Mouse (Mus musculus) forebrain, postnatal 0 days (tissue): ENCODE data around the gene Nfic. TPM values are rescaled to one million over a fixed set of nuclear protein-coding genes. Genes with fewer than 3 reads are reported as not detected.

Experiments used
- ATAC-seq: fragments of 200-750 bp; cut with Nextera tagmentation; 2 replicates; pipeline ENCODE4 v1.8.0; 2017; ENCODE audit warnings: mild to moderate bottlenecking, moderate library complexity
- DNase-seq: peaks from one replicate; pipeline ENCODE4 v3.0.0-alpha.2; 2015
- H3K27ac ChIP-seq: fragments of 300-500 bp; sonication (generic); 2 replicates; pipeline ENCODE4 v1.5.1; 2014; ENCODE audit warnings: low read depth, mild to moderate bottlenecking, antibody characterized with exemption, low read length, moderate library complexity, mixed read lengths
- H3K27me3 ChIP-seq: fragments of 300-500 bp; sonication (generic); 2 replicates; pipeline ENCODE4 v1.6.1; 2014; ENCODE audit warnings: mild to moderate bottlenecking, low read length, mixed read lengths; ENCODE audit not compliant: insufficient read depth
- H3K36me3 ChIP-seq: fragments of 300-500 bp; sonication (generic); 2 replicates; pipeline ENCODE4 v1.6.1; 2014; ENCODE audit warnings: mild to moderate bottlenecking, moderate library complexity; ENCODE audit not compliant: insufficient read depth
- H3K4me1 ChIP-seq: fragments of 300-500 bp; sonication (generic); 2 replicates; pipeline ENCODE4 v1.6.1; 2014; ENCODE audit warnings: antibody characterized with exemption; ENCODE audit not compliant: insufficient read depth
- H3K4me2 ChIP-seq: fragments of 300-500 bp; sonication (generic); 2 replicates; pipeline ENCODE4 v1.6.1; 2014; ENCODE audit warnings: low read depth, mild to moderate bottlenecking, moderate library complexity
- H3K4me3 ChIP-seq: fragments of 300-500 bp; sonication (generic); 2 replicates; pipeline ENCODE4 v1.5.1; 2014; ENCODE audit warnings: low read depth, low read length, mixed read lengths
- H3K9ac ChIP-seq: fragments of 300-500 bp; sonication (generic); 2 replicates; pipeline ENCODE4 v1.6.1; 2014; ENCODE audit warnings: mild to moderate bottlenecking
- H3K9me3 ChIP-seq: fragments of 300-500 bp; sonication (generic); 2 replicates; pipeline ENCODE4 v1.6.1; 2016; ENCODE audit warnings: low read length
- CTCF ChIP-seq: sonication (generic); IDR thresholded peaks from 2 replicates; pipeline ENCODE4 v1.5.1; 2016; ENCODE audit warnings: antibody characterized with exemption, control low read depth, low read depth
- WGBS: fragments of 180-500 bp; shearing (Covaris S2); extraction: QIAGEN DNeasy Blood & Tissue Kit; methylation state at CpG from one replicate; pipeline ENCODE4 v1.1.7; 2014; 5-methylcytosine and 5-hydroxymethylcytosine counted together
- polyA plus RNA-seq: library from polyadenylated mRNA; unstranded; fragments of >200 nt; fragmentation: Nextera tagmentation; extraction: Ambion mirVana; gene quantifications from 2 replicates; pipeline ENCODE4 v1.2.1, GENCODE M21; 2015
- total RNA-seq: library from RNA; depleted of rRNA; stranded (reverse); fragments of >200 nt; gene quantifications from 2 replicates; pipeline ENCODE4 v1.2.3, GENCODE M21; 2014

Nfic gene
- total and polyA plus RNA-seq, 2 experiments from 2014 or later, result 14.5 to 23.1 TPM

DNA sequence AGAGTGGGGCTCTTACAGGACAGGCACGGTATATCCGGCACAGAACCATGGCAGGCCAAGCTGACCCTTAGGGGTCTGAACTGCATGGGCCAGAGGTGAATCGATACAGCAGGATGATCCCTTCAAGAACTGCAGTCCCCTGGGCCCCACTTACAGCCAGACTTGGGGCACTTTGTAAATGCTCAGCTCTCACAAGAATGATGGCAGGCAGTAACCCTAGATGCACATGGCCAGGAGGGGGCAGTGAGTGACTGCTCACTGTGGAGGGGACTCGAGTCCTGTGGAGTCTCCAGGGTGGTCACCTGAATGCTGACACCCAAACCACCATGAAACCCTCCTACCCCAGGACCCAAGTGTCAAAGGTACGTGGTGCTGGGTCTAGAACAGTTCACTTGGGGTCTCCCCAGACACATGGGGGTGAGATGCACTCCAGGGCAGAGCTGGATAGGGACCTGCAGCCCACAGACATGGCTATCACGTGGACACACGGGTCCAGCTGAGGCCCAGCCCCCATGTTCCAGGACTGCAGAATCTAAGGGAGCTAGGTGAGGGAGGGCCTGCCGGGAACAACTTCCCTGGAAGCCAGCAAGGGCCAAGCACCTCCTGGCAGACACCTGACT, 38.3 kb upstream of the Nfic start:
- peaks cover 44% of the 10 kb centered on the region for H3K36me3 ChIP-seq
- ATAC-seq (no peak), DNase-seq (no peak)
- H3K9me3 ChIP-seq, result no peaks in the 10 kb centered on the region
- H3K27me3 ChIP-seq, result no peaks in the 10 kb centered on the region
- TF ChIP-seq CTCF, result peak; percentile 43
- no peak overlapping the region for H3K9ac ChIP-seq
- no peak overlapping the region for H3K4me2 ChIP-seq
- H3K4me3 ChIP-seq, result no peak overlapping the region
- H3K4me1 ChIP-seq, result peaks cover 14% of the 10 kb centered on the region
- 83% methylated on average over 8 of the region's 8 CpGs for WGBS
- no peak overlapping the region for H3K27ac ChIP-seq

- peaks cover 14% of the 10 kb centered on the region for H3K4me1 ChIP-seq
- H3K27ac ChIP-seq, result no peak overlapping the region
- no peak overlapping the region for H3K4me2 ChIP-seq
- no peaks in the 10 kb centered on the region for H3K27me3 ChIP-seq
- no peak overlapping the region for H3K4me3 ChIP-seq
- no peak for TF ChIP-seq CTCF
- WGBS, result 92% methylated on average over 11 of the region's 11 CpGs
- H3K9me3 ChIP-seq, result no peaks in the 10 kb centered on the region
- no peak for ATAC-seq
- peaks cover 54% of the 10 kb centered on the region for H3K36me3 ChIP-seq
- no peak for DNase-seq
- no peak overlapping the region for H3K9ac ChIP-seq
These were observed 37.3 kb upstream of the Nfic start for GRCm38 (mm10) chr10:81492606-81493240.

- DNase-seq (no peak), ATAC-seq (no peak)
- no peak overlapping the region for H3K9ac ChIP-seq
- no peaks in the 10 kb centered on the region for H3K27me3 ChIP-seq
- H3K4me1 ChIP-seq, result peaks cover 12% of the 10 kb centered on the region
- no peak for TF ChIP-seq CTCF
- no peaks in the 10 kb centered on the region for H3K9me3 ChIP-seq
- H3K27ac ChIP-seq, result no peak overlapping the region
- no peak overlapping the region for H3K4me2 ChIP-seq
- H3K36me3 ChIP-seq, result peaks cover 71% of the 10 kb centered on the region
- no peak overlapping the region for H3K4me3 ChIP-seq
- WGBS, result 97% methylated on average over 9 of the region's 9 CpGs
These were observed 35.6 kb upstream of the Nfic start for GRCm38 (mm10) chr10:81491018-81491417.

DNA sequence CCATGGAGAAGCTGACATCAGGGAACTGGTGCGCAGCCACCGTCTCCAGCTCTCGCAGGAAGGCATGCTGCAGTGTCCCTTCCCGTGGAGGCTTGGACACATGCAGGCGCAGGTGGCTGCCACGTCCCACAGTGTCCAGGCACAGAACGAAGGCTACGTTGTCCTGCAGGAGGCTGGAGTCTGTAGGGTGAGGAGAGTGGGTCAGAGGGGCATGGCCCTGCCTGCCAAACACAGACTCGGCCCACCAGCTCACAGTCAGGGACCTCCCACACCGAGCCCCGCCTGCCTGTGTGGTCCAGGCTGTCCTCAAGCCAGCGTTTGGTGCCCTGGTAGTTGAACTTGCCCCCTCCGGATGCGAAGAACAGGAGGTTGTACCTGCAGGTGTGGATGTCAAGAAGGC, 34.5 kb upstream of the Nfic start:
- no peaks in the 10 kb centered on the region for H3K27me3 ChIP-seq
- ATAC-seq (no peak), DNase-seq (no peak)
- no peaks in the 10 kb centered on the region for H3K9me3 ChIP-seq
- H3K9ac ChIP-seq, result no peak overlapping the region
- peaks cover 5% of the 10 kb centered on the region; the same call in 1 of the 2 replicates for H3K4me1 ChIP-seq
- no peak overlapping the region for H3K4me2 ChIP-seq
- no peak overlapping the region for H3K4me3 ChIP-seq
- TF ChIP-seq CTCF, result no peak
- no peak overlapping the region for H3K27ac ChIP-seq
- H3K36me3 ChIP-seq, result peaks cover 71% of the 10 kb centered on the region
- WGBS, result 90% methylated on average over 14 of the region's 14 CpGs

DNA sequence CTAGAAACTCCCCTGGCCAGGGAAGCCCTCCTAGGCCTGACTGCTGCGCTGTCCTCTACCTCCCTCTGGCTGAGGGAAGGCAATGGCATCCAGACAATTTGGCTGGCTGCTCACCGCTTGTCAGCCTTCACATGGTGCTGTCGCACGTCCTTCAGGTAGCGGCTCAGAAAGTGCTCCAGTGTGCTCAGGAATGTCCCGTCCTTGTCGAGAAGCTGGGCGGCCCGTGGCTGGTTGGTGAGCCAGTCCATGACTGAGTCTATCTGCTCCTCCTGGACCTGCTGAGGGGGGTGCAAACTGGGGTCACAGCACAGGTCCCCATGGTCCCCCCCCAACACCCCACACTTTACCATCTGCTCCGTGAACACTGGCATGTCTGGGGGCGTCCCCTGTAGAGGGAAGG, 32.6 kb upstream of the Nfic start:
- Histone ChIP-seq H3K36me3 (peaks cover 70% of the 10 kb centered on the region), H3K4me1 (peaks cover 1% of the 10 kb centered on the region; the same call in 1 of the 2 replicates), H3K9ac (no peak overlapping the region), H3K4me2 (no peak overlapping the region), H3K9me3 (no peaks in the 10 kb centered on the region), H3K27ac (no peak overlapping the region), H3K4me3 (no peak overlapping the region), H3K27me3 (no peaks in the 10 kb centered on the region)
- ATAC-seq (no peak), DNase-seq (no peak)
- 84% methylated on average over 11 of the region's 11 CpGs for WGBS
- no peak for TF ChIP-seq CTCF

DNA sequence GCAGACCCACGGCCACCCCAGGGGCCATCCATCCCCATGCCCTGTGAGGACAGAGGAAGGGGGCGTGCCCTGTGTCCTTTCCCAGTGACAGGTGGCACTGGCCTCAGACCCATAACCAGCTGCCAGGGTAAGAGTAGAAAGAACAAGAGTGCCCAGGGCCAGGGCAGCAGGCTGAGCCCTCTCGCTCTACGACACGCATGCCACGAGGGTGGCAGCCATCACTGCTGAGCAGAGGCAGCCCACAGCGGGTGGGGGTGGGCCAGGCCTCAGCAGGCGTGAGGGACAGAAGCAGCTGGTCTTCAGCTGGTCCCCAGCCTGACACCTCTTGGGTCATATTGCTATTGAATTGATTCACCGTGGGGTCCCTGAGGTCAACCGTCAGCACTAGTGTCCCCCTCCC, 31.1 kb upstream of the Nfic start:
- DNase-seq (no peak), ATAC-seq (no peak)
- no peaks in the 10 kb centered on the region for H3K9me3 ChIP-seq
- H3K27me3 ChIP-seq, result no peaks in the 10 kb centered on the region
- H3K4me2 ChIP-seq, result no peak overlapping the region
- no peak overlapping the region for H3K4me3 ChIP-seq
- WGBS, result 90% methylated on average over 10 of the region's 10 CpGs
- TF ChIP-seq CTCF, result no peak
- no peak overlapping the region for H3K27ac ChIP-seq
- H3K4me1 ChIP-seq, result peaks cover 6% of the 10 kb centered on the region; the same call in 1 of the 2 replicates
- H3K36me3 ChIP-seq, result peaks cover 55% of the 10 kb centered on the region
- H3K9ac ChIP-seq, result no peak overlapping the region

DNA sequence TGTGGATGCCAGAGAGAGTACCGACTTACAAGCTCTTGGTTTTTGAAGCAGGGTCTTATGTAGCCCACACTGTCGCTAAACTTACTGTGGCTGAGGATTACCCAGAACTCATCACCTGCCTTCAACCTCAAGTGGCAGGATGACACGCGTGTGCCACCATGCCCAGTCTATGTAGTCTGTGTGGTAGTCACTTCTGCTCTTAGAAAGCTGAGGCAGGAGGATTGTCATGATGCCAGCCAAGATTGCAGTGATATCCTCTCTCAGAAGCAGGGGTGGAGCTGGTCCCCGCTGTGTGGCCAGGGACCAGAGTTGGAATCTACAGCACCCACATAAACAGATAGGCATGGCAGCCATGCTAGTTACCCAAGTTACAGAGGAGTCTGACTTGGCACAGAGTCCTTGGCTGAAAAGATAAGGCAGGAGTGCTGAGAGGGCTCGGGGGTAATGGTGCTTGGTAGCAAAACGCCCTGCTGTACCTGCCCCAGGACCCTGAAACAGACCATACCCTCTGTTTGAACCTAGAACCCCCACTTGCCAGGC, 30.1 kb upstream of the Nfic start:
- DNase-seq (no peak), ATAC-seq (no peak)
- Histone ChIP-seq H3K4me3 (no peak overlapping the region), H3K4me2 (no peak overlapping the region), H3K9ac (no peak overlapping the region), H3K4me1 (peaks cover 10% of the 10 kb centered on the region), H3K36me3 (peaks cover 46% of the 10 kb centered on the region), H3K27me3 (no peaks in the 10 kb centered on the region), H3K9me3 (no peaks in the 10 kb centered on the region), H3K27ac (no peak overlapping the region)
- 68% methylated on average over 7 of the region's 7 CpGs for WGBS
- no peak for TF ChIP-seq CTCF
